Mouse (Mus musculus): ENCODE measurements around the gene Plcz1. TPM values are rescaled to one million over a fixed set of nuclear protein-coding genes. Genes with fewer than 3 reads are reported as not detected.

Gene Plcz1
- polyA plus RNA-seq, 1 experiment from 2014 or later, result not detected

GRCm38 (mm10) chr6:140005181-140005580 lies 36.1 kb downstream of the Plcz1 start:
- Histone ChIP-seq H3K36me3 (ENCODE audit: control insufficient read depth, insufficient read depth, low read length) (no peaks in the 10 kb centered on the region), H3K4me1 (ENCODE audit: control insufficient read depth, insufficient read depth, low read length) (peaks cover 3% of the 10 kb centered on the region; the same call in 1 of the 2 replicates), H3K9ac (replicated peaks; ENCODE audit: low read depth, low read length) (no peak overlapping the region), H3K9me3 (ENCODE audit: control insufficient read depth, low read depth, low read length) (0 out of 2 replicates have a peak, but pooled peaks cover 5% of the 10 kb centered on the region), H3K4me3 (ENCODE audit: low read depth, low read length) (no peak overlapping the region), H3K4me2 (replicated peaks; ENCODE audit: low read depth, low read length) (no peak overlapping the region), H3K27me3 (ENCODE audit: control insufficient read depth, insufficient read depth, low read length) (no peaks in the 10 kb centered on the region), H3K27ac (ENCODE audit: low read length) (no peak overlapping the region)
- ATAC-seq (ENCODE audit: insufficient number of reproducible peaks, insufficient read depth, low FRiP score, low read depth), result no peak
- 82% methylated on average over 3 of the region's 3 CpGs for WGBS

GRCm38 (mm10) chr6:139989597-139989996 lies 51.7 kb downstream of the Plcz1 start:
- Histone ChIP-seq H3K27ac (ENCODE audit: low read length) (no peak overlapping the region), H3K4me1 (ENCODE audit: control insufficient read depth, insufficient read depth, low read length) (no peaks in the 10 kb centered on the region), H3K4me3 (ENCODE audit: low read depth, low read length) (no peak overlapping the region), H3K9ac (replicated peaks; ENCODE audit: low read depth, low read length) (no peak overlapping the region), H3K36me3 (ENCODE audit: control insufficient read depth, insufficient read depth, low read length) (no peaks in the 10 kb centered on the region), H3K27me3 (ENCODE audit: control insufficient read depth, insufficient read depth, low read length) (no peaks in the 10 kb centered on the region), H3K9me3 (ENCODE audit: control insufficient read depth, low read depth, low read length) (no peaks in the 10 kb centered on the region), H3K4me2 (replicated peaks; ENCODE audit: low read depth, low read length) (no peak overlapping the region)
- no peak for ATAC-seq (ENCODE audit: insufficient number of reproducible peaks, insufficient read depth, low FRiP score, low read depth)
- WGBS, result 73% methylated on average over 10 of the region's 10 CpGs

GRCm38 (mm10) chr6:139989075-139989474 lies 52.2 kb downstream of the Plcz1 start:
- Histone ChIP-seq H3K4me2 (replicated peaks; ENCODE audit: low read depth, low read length) (no peak overlapping the region), H3K4me1 (ENCODE audit: control insufficient read depth, insufficient read depth, low read length) (no peaks in the 10 kb centered on the region), H3K4me3 (ENCODE audit: low read depth, low read length) (no peak overlapping the region), H3K9ac (replicated peaks; ENCODE audit: low read depth, low read length) (no peak overlapping the region), H3K9me3 (ENCODE audit: control insufficient read depth, low read depth, low read length) (no peaks in the 10 kb centered on the region), H3K27ac (ENCODE audit: low read length) (no peak overlapping the region), H3K27me3 (ENCODE audit: control insufficient read depth, insufficient read depth, low read length) (no peaks in the 10 kb centered on the region), H3K36me3 (ENCODE audit: control insufficient read depth, insufficient read depth, low read length) (no peaks in the 10 kb centered on the region)
- 91% methylated on average over 6 of the region's 6 CpGs for WGBS
- ATAC-seq (ENCODE audit: insufficient number of reproducible peaks, insufficient read depth, low FRiP score, low read depth), result no peak

- 63% methylated on average over 2 of the region's 2 CpGs for WGBS
- no peak overlapping the region for H3K9ac ChIP-seq (replicated peaks; ENCODE audit: low read depth, low read length)
- H3K4me2 ChIP-seq (replicated peaks; ENCODE audit: low read depth, low read length), result no peak overlapping the region
- H3K27ac ChIP-seq (ENCODE audit: low read length), result no peak overlapping the region
- no peaks in the 10 kb centered on the region for H3K27me3 ChIP-seq (ENCODE audit: control insufficient read depth, insufficient read depth, low read length)
- no peaks in the 10 kb centered on the region for H3K9me3 ChIP-seq (ENCODE audit: control insufficient read depth, low read depth, low read length)
- H3K36me3 ChIP-seq (ENCODE audit: control insufficient read depth, insufficient read depth, low read length), result no peaks in the 10 kb centered on the region
- H3K4me1 ChIP-seq (ENCODE audit: control insufficient read depth, insufficient read depth, low read length), result no peaks in the 10 kb centered on the region
- no peak for ATAC-seq (ENCODE audit: insufficient number of reproducible peaks, insufficient read depth, low FRiP score, low read depth)
- H3K4me3 ChIP-seq (ENCODE audit: low read depth, low read length), result no peak overlapping the region
Observed at GRCm38 (mm10) chr6:139986564-139986963, 54.7 kb downstream of the Plcz1 start.

- H3K4me2 ChIP-seq (replicated peaks; ENCODE audit: low read depth, low read length), result no peak overlapping the region
- no peaks in the 10 kb centered on the region for H3K27me3 ChIP-seq (ENCODE audit: control insufficient read depth, insufficient read depth, low read length)
- H3K27ac ChIP-seq (ENCODE audit: low read length), result no peak overlapping the region
- H3K36me3 ChIP-seq (ENCODE audit: control insufficient read depth, insufficient read depth, low read length), result no peaks in the 10 kb centered on the region
- H3K4me3 ChIP-seq (ENCODE audit: low read depth, low read length), result no peak overlapping the region
- no peak overlapping the region for H3K9ac ChIP-seq (replicated peaks; ENCODE audit: low read depth, low read length)
- H3K9me3 ChIP-seq (ENCODE audit: control insufficient read depth, low read depth, low read length), result no peaks in the 10 kb centered on the region
- H3K4me1 ChIP-seq (ENCODE audit: control insufficient read depth, insufficient read depth, low read length), result no peaks in the 10 kb centered on the region
- WGBS, result 93% methylated on average over 3 of the region's 3 CpGs
- no peak for ATAC-seq (ENCODE audit: insufficient number of reproducible peaks, insufficient read depth, low FRiP score, low read depth)
Observed at GRCm38 (mm10) chr6:139984069-139984468, 57.2 kb downstream of the Plcz1 start.

GRCm38 (mm10) chr6:139981061-139981460 lies 60.2 kb downstream of the Plcz1 start:
- no peaks in the 10 kb centered on the region for H3K4me1 ChIP-seq (ENCODE audit: control insufficient read depth, insufficient read depth, low read length)
- ATAC-seq (ENCODE audit: insufficient number of reproducible peaks, insufficient read depth, low FRiP score, low read depth), result no peak
- no peak overlapping the region for H3K4me3 ChIP-seq (ENCODE audit: low read depth, low read length)
- H3K4me2 ChIP-seq (replicated peaks; ENCODE audit: low read depth, low read length), result no peak overlapping the region
- no peak overlapping the region for H3K27ac ChIP-seq (ENCODE audit: low read length)
- H3K27me3 ChIP-seq (ENCODE audit: control insufficient read depth, insufficient read depth, low read length), result no peaks in the 10 kb centered on the region
- no peaks in the 10 kb centered on the region for H3K9me3 ChIP-seq (ENCODE audit: control insufficient read depth, low read depth, low read length)
- no peak overlapping the region for H3K9ac ChIP-seq (replicated peaks; ENCODE audit: low read depth, low read length)
- H3K36me3 ChIP-seq (ENCODE audit: control insufficient read depth, insufficient read depth, low read length), result no peaks in the 10 kb centered on the region

GRCm38 (mm10) chr6:139978114-139978513 lies 63.1 kb downstream of the Plcz1 start:
- H3K27ac ChIP-seq (ENCODE audit: low read length), result no peak overlapping the region
- H3K4me1 ChIP-seq (ENCODE audit: control insufficient read depth, insufficient read depth, low read length), result no peaks in the 10 kb centered on the region
- 47% methylated on average over 3 of the region's 3 CpGs for WGBS
- no peaks in the 10 kb centered on the region for H3K27me3 ChIP-seq (ENCODE audit: control insufficient read depth, insufficient read depth, low read length)
- H3K9ac ChIP-seq (replicated peaks; ENCODE audit: low read depth, low read length), result no peak overlapping the region
- H3K9me3 ChIP-seq (ENCODE audit: control insufficient read depth, low read depth, low read length), result no peaks in the 10 kb centered on the region
- H3K4me3 ChIP-seq (ENCODE audit: low read depth, low read length), result no peak overlapping the region
- no peak for ATAC-seq (ENCODE audit: insufficient number of reproducible peaks, insufficient read depth, low FRiP score, low read depth)
- H3K36me3 ChIP-seq (ENCODE audit: control insufficient read depth, insufficient read depth, low read length), result no peaks in the 10 kb centered on the region
- H3K4me2 ChIP-seq (replicated peaks; ENCODE audit: low read depth, low read length), result no peak overlapping the region

- Histone ChIP-seq H3K27ac (ENCODE audit: low read length) (no peak overlapping the region), H3K9me3 (ENCODE audit: control insufficient read depth, low read depth, low read length) (no peaks in the 10 kb centered on the region), H3K4me1 (ENCODE audit: control insufficient read depth, insufficient read depth, low read length) (no peaks in the 10 kb centered on the region), H3K9ac (replicated peaks; ENCODE audit: low read depth, low read length) (no peak overlapping the region), H3K27me3 (ENCODE audit: control insufficient read depth, insufficient read depth, low read length) (no peaks in the 10 kb centered on the region), H3K4me3 (ENCODE audit: low read depth, low read length) (no peak overlapping the region), H3K4me2 (replicated peaks; ENCODE audit: low read depth, low read length) (no peak overlapping the region), H3K36me3 (ENCODE audit: control insufficient read depth, insufficient read depth, low read length) (no peaks in the 10 kb centered on the region)
- no peak for ATAC-seq (ENCODE audit: insufficient number of reproducible peaks, insufficient read depth, low FRiP score, low read depth)
- WGBS, result 81% methylated on average over 5 of the region's 5 CpGs
Observed at GRCm38 (mm10) chr6:139974668-139975067, 66.6 kb downstream of the Plcz1 start.

- H3K9ac ChIP-seq (replicated peaks; ENCODE audit: low read depth, low read length), result no peak overlapping the region
- H3K4me1 ChIP-seq (ENCODE audit: control insufficient read depth, insufficient read depth, low read length), result no peaks in the 10 kb centered on the region
- H3K4me3 ChIP-seq (ENCODE audit: low read depth, low read length), result no peak overlapping the region
- no peak overlapping the region for H3K4me2 ChIP-seq (replicated peaks; ENCODE audit: low read depth, low read length)
- ATAC-seq (ENCODE audit: insufficient number of reproducible peaks, insufficient read depth, low FRiP score, low read depth), result no peak
- no peaks in the 10 kb centered on the region for H3K36me3 ChIP-seq (ENCODE audit: control insufficient read depth, insufficient read depth, low read length)
- H3K27me3 ChIP-seq (ENCODE audit: control insufficient read depth, insufficient read depth, low read length), result no peaks in the 10 kb centered on the region
- H3K9me3 ChIP-seq (ENCODE audit: control insufficient read depth, low read depth, low read length), result no peaks in the 10 kb centered on the region
- H3K27ac ChIP-seq (ENCODE audit: low read length), result no peak overlapping the region
- 74% methylated on average over 4 of the region's 4 CpGs for WGBS
Observed at GRCm38 (mm10) chr6:139971608-139972298, 69.5 kb downstream of the Plcz1 start.
